Mouse (Mus musculus): ENCODE measurements at regions not wholly inside any gene's neighbourhood (a gene's known extent, or its start where the extent isn't known, plus 50 kb on each side); places are given as distances from the start of the nearest gene placed in this dataset.

- WGBS, result 74% methylated on average over 6 of the region's 6 CpGs
- H3K4me1 ChIP-seq (ENCODE audit: control insufficient read depth in 2 of 2, insufficient read depth in 2 of 2, low read length in 2 of 2), result no peaks in the 10 kb centered on the region
- no peak for ATAC-seq (ENCODE audit: insufficient number of reproducible peaks, insufficient read depth, low FRiP score, low read depth)
Observed at GRCm38 (mm10) chr8:87078260-87078659, 193.2 kb upstream of the N4bp1 start.

GRCm38 (mm10) chr8:87075921-87076320, 190.9 kb upstream of the N4bp1 start:
- no peaks in the 10 kb centered on the region for H3K27me3 ChIP-seq (ENCODE audit: control insufficient read depth, insufficient read depth, low read length)
- no peak overlapping the region for H3K27ac ChIP-seq (replicated peaks in 1 of 2; ENCODE audit: control insufficient read depth in 1 of 2, insufficient read depth in 1 of 2, low read depth in 2 of 2, low read length in 2 of 2)
- H3K4me3 ChIP-seq (ENCODE audit: control insufficient read depth in 1 of 2, insufficient read depth in 1 of 2, low read depth in 1 of 2, low read length in 2 of 2), result no peak overlapping the region
- ATAC-seq (ENCODE audit: insufficient number of reproducible peaks, insufficient read depth, low FRiP score, low read depth), result no peak
- H3K4me2 ChIP-seq (ENCODE audit: low read length), result no peak overlapping the region
- no peaks in the 10 kb centered on the region for H3K9me3 ChIP-seq (ENCODE audit: control insufficient read depth, low read length)
- no peaks in the 10 kb centered on the region for H3K4me1 ChIP-seq (ENCODE audit: control insufficient read depth in 2 of 2, insufficient read depth in 2 of 2, low read length in 2 of 2)
- no peaks in the 10 kb centered on the region for H3K36me3 ChIP-seq (ENCODE audit: control insufficient read depth, insufficient read depth, low read length)
- 78% methylated on average over 4 of the region's 4 CpGs for WGBS
- H3K9ac ChIP-seq (ENCODE audit: low read length), result no peak overlapping the region

More at GRCm38 (mm10) chr8:87078260-87078659, 193.2 kb upstream of the N4bp1 start:
- no peak overlapping the region for H3K9ac ChIP-seq (ENCODE audit: low read length)
- no peak overlapping the region for H3K27ac ChIP-seq (replicated peaks in 1 of 2; ENCODE audit: control insufficient read depth in 1 of 2, insufficient read depth in 1 of 2, low read depth in 2 of 2, low read length in 2 of 2)
- no peaks in the 10 kb centered on the region for H3K36me3 ChIP-seq (ENCODE audit: control insufficient read depth, insufficient read depth, low read length)
- no peaks in the 10 kb centered on the region for H3K27me3 ChIP-seq (ENCODE audit: control insufficient read depth, insufficient read depth, low read length)
- H3K9me3 ChIP-seq (ENCODE audit: control insufficient read depth, low read length), result no peaks in the 10 kb centered on the region
- no peak overlapping the region for H3K4me3 ChIP-seq (ENCODE audit: control insufficient read depth in 1 of 2, insufficient read depth in 1 of 2, low read depth in 1 of 2, low read length in 2 of 2)
- H3K4me2 ChIP-seq (ENCODE audit: low read length), result no peak overlapping the region

GRCm38 (mm10) chr8:87071224-87071623, 186.2 kb upstream of the N4bp1 start:
- H3K4me2 ChIP-seq (ENCODE audit: low read length), result no peak overlapping the region
- H3K27me3 ChIP-seq (ENCODE audit: control insufficient read depth, insufficient read depth, low read length), result no peaks in the 10 kb centered on the region
- no peak overlapping the region for H3K4me3 ChIP-seq (ENCODE audit: control insufficient read depth in 1 of 2, insufficient read depth in 1 of 2, low read depth in 1 of 2, low read length in 2 of 2)
- H3K9me3 ChIP-seq (ENCODE audit: control insufficient read depth, low read length), result no peaks in the 10 kb centered on the region
- no peaks in the 10 kb centered on the region for H3K36me3 ChIP-seq (ENCODE audit: control insufficient read depth, insufficient read depth, low read length)
- H3K27ac ChIP-seq (replicated peaks in 1 of 2; ENCODE audit: control insufficient read depth in 1 of 2, insufficient read depth in 1 of 2, low read depth in 2 of 2, low read length in 2 of 2), result no peak overlapping the region
- ATAC-seq (ENCODE audit: insufficient number of reproducible peaks, insufficient read depth, low FRiP score, low read depth), result no peak
- H3K9ac ChIP-seq (ENCODE audit: low read length), result no peak overlapping the region
- no peaks in the 10 kb centered on the region for H3K4me1 ChIP-seq (ENCODE audit: control insufficient read depth in 2 of 2, insufficient read depth in 2 of 2, low read length in 2 of 2)

- Histone ChIP-seq H3K4me2 (ENCODE audit: low read length) (no peak overlapping the region), H3K9me3 (ENCODE audit: control insufficient read depth, low read length) (no peaks in the 10 kb centered on the region)
Observed at GRCm38 (mm10) chr8:87067106-87067505, 182.0 kb upstream of the N4bp1 start.

GRCm38 (mm10) chr8:87064768-87065167, 179.7 kb upstream of the N4bp1 start:
- no peak for ATAC-seq (ENCODE audit: insufficient number of reproducible peaks, insufficient read depth, low FRiP score, low read depth)
- no peaks in the 10 kb centered on the region; a peak in 1 of 4 replicates for H3K4me1 ChIP-seq (ENCODE audit: control insufficient read depth in 2 of 2, insufficient read depth in 2 of 2, low read length in 2 of 2)
- H3K4me3 ChIP-seq (ENCODE audit: control insufficient read depth in 1 of 2, insufficient read depth in 1 of 2, low read depth in 1 of 2, low read length in 2 of 2), result no peak overlapping the region
- no peak overlapping the region for H3K4me2 ChIP-seq (ENCODE audit: low read length)
- WGBS, result 84% methylated on average over 9 of the region's 9 CpGs
- no peak overlapping the region for H3K9ac ChIP-seq (ENCODE audit: low read length)
- no peak overlapping the region for H3K27ac ChIP-seq (replicated peaks in 1 of 2; ENCODE audit: control insufficient read depth in 1 of 2, insufficient read depth in 1 of 2, low read depth in 2 of 2, low read length in 2 of 2)
- no peaks in the 10 kb centered on the region for H3K36me3 ChIP-seq (ENCODE audit: control insufficient read depth, insufficient read depth, low read length)
- no peaks in the 10 kb centered on the region for H3K9me3 ChIP-seq (ENCODE audit: control insufficient read depth, low read length)
- H3K27me3 ChIP-seq (ENCODE audit: control insufficient read depth, insufficient read depth, low read length), result no peaks in the 10 kb centered on the region

More at GRCm38 (mm10) chr8:87067106-87067505, 182.0 kb upstream of the N4bp1 start:
- no peak for ATAC-seq (ENCODE audit: insufficient number of reproducible peaks, insufficient read depth, low FRiP score, low read depth)
- Histone ChIP-seq H3K27ac (replicated peaks in 1 of 2; ENCODE audit: control insufficient read depth in 1 of 2, insufficient read depth in 1 of 2, low read depth in 2 of 2, low read length in 2 of 2) (no peak overlapping the region), H3K4me3 (ENCODE audit: control insufficient read depth in 1 of 2, insufficient read depth in 1 of 2, low read depth in 1 of 2, low read length in 2 of 2) (no peak overlapping the region), H3K27me3 (ENCODE audit: control insufficient read depth, insufficient read depth, low read length) (no peaks in the 10 kb centered on the region), H3K4me1 (ENCODE audit: control insufficient read depth in 2 of 2, insufficient read depth in 2 of 2, low read length in 2 of 2) (no peaks in the 10 kb centered on the region; a peak in 1 of 4 replicates), H3K36me3 (ENCODE audit: control insufficient read depth, insufficient read depth, low read length) (no peaks in the 10 kb centered on the region), H3K9ac (ENCODE audit: low read length) (no peak overlapping the region)

GRCm38 (mm10) chr8:87064250-87064747, 179.2 kb upstream of the N4bp1 start:
- no peaks in the 10 kb centered on the region for H3K9me3 ChIP-seq (ENCODE audit: control insufficient read depth, low read length)
- no peaks in the 10 kb centered on the region for H3K27me3 ChIP-seq (ENCODE audit: control insufficient read depth, insufficient read depth, low read length)
- WGBS, result 86% methylated on average over 12 of the region's 12 CpGs
- no peaks in the 10 kb centered on the region for H3K36me3 ChIP-seq (ENCODE audit: control insufficient read depth, insufficient read depth, low read length)
- no peak for ATAC-seq (ENCODE audit: insufficient number of reproducible peaks, insufficient read depth, low FRiP score, low read depth)
- H3K27ac ChIP-seq (replicated peaks in 1 of 2; ENCODE audit: control insufficient read depth in 1 of 2, insufficient read depth in 1 of 2, low read depth in 2 of 2, low read length in 2 of 2), result no peak overlapping the region
- H3K9ac ChIP-seq (ENCODE audit: low read length), result no peak overlapping the region
- no peaks in the 10 kb centered on the region; a peak in 1 of 4 replicates for H3K4me1 ChIP-seq (ENCODE audit: control insufficient read depth in 2 of 2, insufficient read depth in 2 of 2, low read length in 2 of 2)
- no peak overlapping the region for H3K4me2 ChIP-seq (ENCODE audit: low read length)
- H3K4me3 ChIP-seq (ENCODE audit: control insufficient read depth in 1 of 2, insufficient read depth in 1 of 2, low read depth in 1 of 2, low read length in 2 of 2), result no peak overlapping the region

- Histone ChIP-seq H3K4me2 (ENCODE audit: low read length) (no peak overlapping the region), H3K36me3 (ENCODE audit: control insufficient read depth, insufficient read depth, low read length) (no peaks in the 10 kb centered on the region), H3K27ac (replicated peaks in 1 of 2; ENCODE audit: control insufficient read depth in 1 of 2, insufficient read depth in 1 of 2, low read depth in 2 of 2, low read length in 2 of 2) (no peak overlapping the region), H3K4me1 (ENCODE audit: control insufficient read depth in 2 of 2, insufficient read depth in 2 of 2, low read length in 2 of 2) (no peaks in the 10 kb centered on the region; a peak in 1 of 4 replicates), H3K4me3 (ENCODE audit: control insufficient read depth in 1 of 2, insufficient read depth in 1 of 2, low read depth in 1 of 2, low read length in 2 of 2) (no peak overlapping the region), H3K9ac (ENCODE audit: low read length) (no peak overlapping the region), H3K27me3 (ENCODE audit: control insufficient read depth, insufficient read depth, low read length) (no peaks in the 10 kb centered on the region), H3K9me3 (ENCODE audit: control insufficient read depth, low read length) (no peaks in the 10 kb centered on the region)
- WGBS, result 87% methylated on average over 4 of the region's 4 CpGs
- no peak for ATAC-seq (ENCODE audit: insufficient number of reproducible peaks, insufficient read depth, low FRiP score, low read depth)
Observed at GRCm38 (mm10) chr8:87063588-87063987, 178.5 kb upstream of the N4bp1 start.

- WGBS, result 23% methylated on average over 3 of the region's 3 CpGs
Observed at GRCm38 (mm10) chr8:87049746-87050145, 164.7 kb upstream of the N4bp1 start.

More at GRCm38 (mm10) chr8:87049746-87050145, 164.7 kb upstream of the N4bp1 start:
- Histone ChIP-seq H3K9ac (ENCODE audit: low read length) (no peak overlapping the region), H3K27ac (replicated peaks in 1 of 2; ENCODE audit: control insufficient read depth in 1 of 2, insufficient read depth in 1 of 2, low read depth in 2 of 2, low read length in 2 of 2) (no peak overlapping the region), H3K4me3 (ENCODE audit: control insufficient read depth in 1 of 2, insufficient read depth in 1 of 2, low read depth in 1 of 2, low read length in 2 of 2) (no peak overlapping the region), H3K4me2 (ENCODE audit: low read length) (no peak overlapping the region), H3K27me3 (ENCODE audit: control insufficient read depth, insufficient read depth, low read length) (no peaks in the 10 kb centered on the region), H3K9me3 (ENCODE audit: control insufficient read depth, low read length) (no peaks in the 10 kb centered on the region), H3K4me1 (ENCODE audit: control insufficient read depth in 2 of 2, insufficient read depth in 2 of 2, low read length in 2 of 2) (no peaks in the 10 kb centered on the region), H3K36me3 (ENCODE audit: control insufficient read depth, insufficient read depth, low read length) (no peaks in the 10 kb centered on the region)
- ATAC-seq (ENCODE audit: insufficient number of reproducible peaks, insufficient read depth, low FRiP score, low read depth), result no peak

Data from heart, embryonic 14.5 days (tissue).